Mouse (Mus musculus): ENCODE measurements around the gene Tmem205.

Gene Tmem205

GRCm38 (mm10) chr9:21927208-21927753 is at the start of gene Tmem205, which contains the start of gene Ccdc159:
Gene Tmem205 (minus strand): TSS chr9:21927556.
Gene Ccdc159 (plus strand): TSS chr9:21927471.
- in situ Hi-C loops (cut with MboI; ENCODE audit: low pct_unique_long_range_greater_than_20kb in 1 of 2, low sequenced_read_pairs in 2 of 2, unreplicated experiment in 1 of 2) = no loop called here

- in situ Hi-C loops (cut with MboI; ENCODE audit: low pct_unique_long_range_greater_than_20kb in 1 of 2, low sequenced_read_pairs in 2 of 2, unreplicated experiment in 1 of 2) = loop anchor here (5.0 to 25.0 kb wide), 3 partner anchors 76 to 161 kb away; partner anchors contain the start of genes Acp5 (in 1 of the 2) and Elavl3 (in 1 of the 2)
These were observed 49.3 kb upstream of the Tmem205 start for GRCm38 (mm10) chr9:21976626-21977175.

- in situ Hi-C loops (cut with MboI; ENCODE audit: low pct_unique_long_range_greater_than_20kb in 1 of 2, low sequenced_read_pairs in 2 of 2, unreplicated experiment in 1 of 2) = no loop called here
These were observed 41.9 kb upstream of the Tmem205 start for GRCm38 (mm10) chr9:21969304-21969703.

- in situ Hi-C loops (cut with MboI; ENCODE audit: low pct_unique_long_range_greater_than_20kb in 1 of 2, low sequenced_read_pairs in 2 of 2, unreplicated experiment in 1 of 2) = no loop called here
These were observed 41.5 kb upstream of the Tmem205 start for GRCm38 (mm10) chr9:21968883-21969282.

GRCm38 (mm10) chr9:21963417-21963816 is 36.1 kb upstream of the Tmem205 start, which contains the start of gene Epor:
Gene Epor (minus strand): TSS chr9:21963506.
- in situ Hi-C loops (cut with MboI; ENCODE audit: low pct_unique_long_range_greater_than_20kb in 1 of 2, low sequenced_read_pairs in 2 of 2, unreplicated experiment in 1 of 2) = no loop called here

- in situ Hi-C loops (cut with MboI; ENCODE audit: low pct_unique_long_range_greater_than_20kb in 1 of 2, low sequenced_read_pairs in 2 of 2, unreplicated experiment in 1 of 2) = no loop called here
These were observed 35.2 kb upstream of the Tmem205 start for GRCm38 (mm10) chr9:21962416-21963059.

- in situ Hi-C loops (cut with MboI; ENCODE audit: low pct_unique_long_range_greater_than_20kb in 1 of 2, low sequenced_read_pairs in 2 of 2, unreplicated experiment in 1 of 2) = no loop called here
These were observed 34.7 kb upstream of the Tmem205 start for GRCm38 (mm10) chr9:21962010-21962409.

- in situ Hi-C loops (cut with MboI; ENCODE audit: low pct_unique_long_range_greater_than_20kb in 1 of 2, low sequenced_read_pairs in 2 of 2, unreplicated experiment in 1 of 2) = no loop called here
These were observed 34.1 kb upstream of the Tmem205 start for GRCm38 (mm10) chr9:21961366-21961980.

- in situ Hi-C loops (cut with MboI; ENCODE audit: low pct_unique_long_range_greater_than_20kb in 1 of 2, low sequenced_read_pairs in 2 of 2, unreplicated experiment in 1 of 2) = no loop called here
These were observed 33.3 kb upstream of the Tmem205 start for GRCm38 (mm10) chr9:21960558-21961208.

GRCm38 (mm10) chr9:21960135-21960534 is 32.8 kb upstream of the Tmem205 start:
- in situ Hi-C loops (cut with MboI; ENCODE audit: low pct_unique_long_range_greater_than_20kb in 1 of 2, low sequenced_read_pairs in 2 of 2, unreplicated experiment in 1 of 2) = no loop called here

GRCm38 (mm10) chr9:21959244-21959643 is 31.9 kb upstream of the Tmem205 start:
- in situ Hi-C loops (cut with MboI; ENCODE audit: low pct_unique_long_range_greater_than_20kb in 1 of 2, low sequenced_read_pairs in 2 of 2, unreplicated experiment in 1 of 2) = no loop called here

GRCm38 (mm10) chr9:21958372-21958771 is 31.0 kb upstream of the Tmem205 start:
- in situ Hi-C loops (cut with MboI; ENCODE audit: low pct_unique_long_range_greater_than_20kb in 1 of 2, low sequenced_read_pairs in 2 of 2, unreplicated experiment in 1 of 2) = no loop called here

- in situ Hi-C loops (cut with MboI; ENCODE audit: low pct_unique_long_range_greater_than_20kb in 1 of 2, low sequenced_read_pairs in 2 of 2, unreplicated experiment in 1 of 2) = no loop called here
These were observed 28.4 kb upstream of the Tmem205 start, which contains the start of gene Swsap1 for GRCm38 (mm10) chr9:21955570-21956281. Gene Swsap1 (plus strand): TSS chr9:21955755.

GRCm38 (mm10) chr9:21955225-21955569 is 27.8 kb upstream of the Tmem205 start:
- in situ Hi-C loops (cut with MboI; ENCODE audit: low pct_unique_long_range_greater_than_20kb in 1 of 2, low sequenced_read_pairs in 2 of 2, unreplicated experiment in 1 of 2) = no loop called here

GRCm38 (mm10) chr9:21954635-21955034 is 27.3 kb upstream of the Tmem205 start:
- in situ Hi-C loops (cut with MboI; ENCODE audit: low pct_unique_long_range_greater_than_20kb in 1 of 2, low sequenced_read_pairs in 2 of 2, unreplicated experiment in 1 of 2) = no loop called here

- in situ Hi-C loops (cut with MboI; ENCODE audit: low pct_unique_long_range_greater_than_20kb in 1 of 2, low sequenced_read_pairs in 2 of 2, unreplicated experiment in 1 of 2) = no loop called here
These were observed 26.2 kb upstream of the Tmem205 start for GRCm38 (mm10) chr9:21953600-21953999.

GRCm38 (mm10) chr9:21951977-21952376 is 24.6 kb upstream of the Tmem205 start:
- in situ Hi-C loops (cut with MboI; ENCODE audit: low pct_unique_long_range_greater_than_20kb in 1 of 2, low sequenced_read_pairs in 2 of 2, unreplicated experiment in 1 of 2) = no loop called here

- in situ Hi-C loops (cut with MboI; ENCODE audit: low pct_unique_long_range_greater_than_20kb in 1 of 2, low sequenced_read_pairs in 2 of 2, unreplicated experiment in 1 of 2) = no loop called here
These were observed 23.0 kb upstream of the Tmem205 start for GRCm38 (mm10) chr9:21950322-21950721.

All from mouse embryonic stem cell (cell line).